Mouse (Mus musculus) cerebellum, adult 9-10 months (tissue): ENCODE measurements around the gene Lman1l.

ENCODE experiments used
- DNase-seq: peaks from one replicate; pipeline ENCODE4 v3.0.0; 2022

The Lman1l gene

GRCm38 (mm10) chr9:57644944-57645893 is 24.6 kb upstream of the Lman1l start:
- DNase-seq: peak; percentile 88

- DNase-seq: no peak
These were observed 23.9 kb upstream of the Lman1l start for GRCm38 (mm10) chr9:57644442-57644943.

GRCm38 (mm10) chr9:57643856-57644180 is 23.2 kb upstream of the Lman1l start:
- DNase-seq: no peak

GRCm38 (mm10) chr9:57643169-57643855 is 22.7 kb upstream of the Lman1l start:
- no peak for DNase-seq

GRCm38 (mm10) chr9:57641775-57642550 is 21.4 kb upstream of the Lman1l start:
- no peak for DNase-seq

- DNase-seq: no peak
These were observed 20.4 kb upstream of the Lman1l start for GRCm38 (mm10) chr9:57641022-57641421.

- DNase-seq: no peak
These were observed 19.8 kb upstream of the Lman1l start for GRCm38 (mm10) chr9:57640384-57640783.

GRCm38 (mm10) chr9:57639661-57640328 is 19.2 kb upstream of the Lman1l start:
- DNase-seq: no peak

- no peak for DNase-seq
These were observed 18.3 kb upstream of the Lman1l start for GRCm38 (mm10) chr9:57638651-57639459.

- no peak for DNase-seq
These were observed 17.3 kb upstream of the Lman1l start for GRCm38 (mm10) chr9:57637741-57638322.

GRCm38 (mm10) chr9:57637272-57637671 is 16.7 kb upstream of the Lman1l start:
- no peak for DNase-seq

- no peak for DNase-seq
These were observed 13.0 kb upstream of the Lman1l start for GRCm38 (mm10) chr9:57633481-57634024.

- peak; percentile 81 for DNase-seq
These were observed 8.7 kb upstream of the Lman1l start for GRCm38 (mm10) chr9:57629118-57629874.

- no peak for DNase-seq
These were observed 8.1 kb upstream of the Lman1l start for GRCm38 (mm10) chr9:57628717-57629116.

- no peak for DNase-seq
These were observed 7.3 kb upstream of the Lman1l start for GRCm38 (mm10) chr9:57627892-57628291.

- no peak for DNase-seq
These were observed 6.6 kb upstream of the Lman1l start for GRCm38 (mm10) chr9:57627191-57627590.

GRCm38 (mm10) chr9:57625674-57626500 is 5.3 kb upstream of the Lman1l start:
- DNase-seq: no peak

GRCm38 (mm10) chr9:57624295-57624694 is 3.7 kb upstream of the Lman1l start:
- no peak for DNase-seq

- DNase-seq: no peak
These were observed 1.7 kb downstream of the Lman1l start for GRCm38 (mm10) chr9:57618854-57619253.
